Mouse (Mus musculus) forebrain, postnatal 0 days (tissue): ENCODE measurements around the gene Gucy2d. TPM values are rescaled to one million over a fixed set of nuclear protein-coding genes. Genes with fewer than 3 reads are reported as not detected.

Source experiments
- ATAC-seq: fragments of 200-750 bp; cut with Nextera tagmentation; 2 replicates; pipeline ENCODE4 v1.8.0; 2017; ENCODE audit warnings: mild to moderate bottlenecking, moderate library complexity
- DNase-seq: peaks from one replicate; pipeline ENCODE4 v3.0.0-alpha.2; 2015
- H3K27ac ChIP-seq: fragments of 300-500 bp; sonication (generic); 2 replicates; pipeline ENCODE4 v1.5.1; 2014; ENCODE audit warnings: low read depth, mild to moderate bottlenecking, antibody characterized with exemption, low read length, moderate library complexity, mixed read lengths
- H3K27me3 ChIP-seq: fragments of 300-500 bp; sonication (generic); 2 replicates; pipeline ENCODE4 v1.6.1; 2014; ENCODE audit warnings: mild to moderate bottlenecking, low read length, mixed read lengths; ENCODE audit not compliant: insufficient read depth
- H3K36me3 ChIP-seq: fragments of 300-500 bp; sonication (generic); 2 replicates; pipeline ENCODE4 v1.6.1; 2014; ENCODE audit warnings: mild to moderate bottlenecking, moderate library complexity; ENCODE audit not compliant: insufficient read depth
- H3K4me1 ChIP-seq: fragments of 300-500 bp; sonication (generic); 2 replicates; pipeline ENCODE4 v1.6.1; 2014; ENCODE audit warnings: antibody characterized with exemption; ENCODE audit not compliant: insufficient read depth
- H3K4me2 ChIP-seq: fragments of 300-500 bp; sonication (generic); 2 replicates; pipeline ENCODE4 v1.6.1; 2014; ENCODE audit warnings: low read depth, mild to moderate bottlenecking, moderate library complexity
- H3K4me3 ChIP-seq: fragments of 300-500 bp; sonication (generic); 2 replicates; pipeline ENCODE4 v1.5.1; 2014; ENCODE audit warnings: low read depth, low read length, mixed read lengths
- H3K9ac ChIP-seq: fragments of 300-500 bp; sonication (generic); 2 replicates; pipeline ENCODE4 v1.6.1; 2014; ENCODE audit warnings: mild to moderate bottlenecking
- H3K9me3 ChIP-seq: fragments of 300-500 bp; sonication (generic); 2 replicates; pipeline ENCODE4 v1.6.1; 2016; ENCODE audit warnings: low read length
- CTCF ChIP-seq: sonication (generic); IDR thresholded peaks from 2 replicates; pipeline ENCODE4 v1.5.1; 2016; ENCODE audit warnings: antibody characterized with exemption, control low read depth, low read depth
- WGBS: fragments of 180-500 bp; shearing (Covaris S2); extraction: QIAGEN DNeasy Blood & Tissue Kit; methylation state at CpG from one replicate; pipeline ENCODE4 v1.1.7; 2014; 5-methylcytosine and 5-hydroxymethylcytosine counted together
- polyA plus RNA-seq: library from polyadenylated mRNA; unstranded; fragments of >200 nt; fragmentation: Nextera tagmentation; extraction: Ambion mirVana; gene quantifications from 2 replicates; pipeline ENCODE4 v1.2.1, GENCODE M21; 2015
- total RNA-seq: library from RNA; depleted of rRNA; stranded (reverse); fragments of >200 nt; gene quantifications from 2 replicates; pipeline ENCODE4 v1.2.3, GENCODE M21; 2014

Gucy2d gene
- total and polyA plus RNA-seq, 2 experiments from 2014 or later: not detected

DNA sequence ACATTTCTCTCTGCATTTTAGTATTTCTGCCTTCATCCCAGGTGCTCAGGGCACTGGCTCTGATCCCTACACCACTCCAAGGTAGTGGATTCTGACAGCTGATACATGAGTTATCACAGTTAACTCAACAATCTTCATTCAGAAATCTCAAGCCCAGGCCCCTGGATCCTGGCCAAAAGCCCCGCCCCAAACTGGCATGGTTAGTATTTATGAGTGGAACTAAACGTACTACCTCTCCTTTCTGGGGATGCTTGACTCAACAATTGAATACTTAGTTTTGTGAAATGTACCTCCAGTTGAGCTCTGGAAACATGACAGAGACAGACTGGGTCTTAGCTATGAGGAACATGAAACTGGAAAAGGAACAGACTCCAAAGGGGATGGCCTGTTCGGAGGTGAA is 6.7 kb downstream of the Gucy2d start:
- Histone ChIP-seq H3K4me3 (no peak overlapping the region), H3K36me3 (no peaks in the 10 kb centered on the region), H3K4me2 (no peak overlapping the region), H3K9ac (no peak overlapping the region), H3K9me3 (no peaks in the 10 kb centered on the region), H3K27me3 (no peaks in the 10 kb centered on the region), H3K4me1 (no peaks in the 10 kb centered on the region), H3K27ac (no peak overlapping the region)
- DNase-seq (no peak), ATAC-seq (no peak)
- no peak for TF ChIP-seq CTCF
- WGBS: 70% methylated on average over 3 of the region's 3 CpGs

- DNase-seq (peak; percentile 70), ATAC-seq (peak; percentile 55)
- Histone ChIP-seq H3K9ac (no peak overlapping the region), H3K36me3 (no peaks in the 10 kb centered on the region), H3K4me2 (no peak overlapping the region), H3K4me1 (no peaks in the 10 kb centered on the region), H3K9me3 (no peaks in the 10 kb centered on the region), H3K27me3 (no peaks in the 10 kb centered on the region), H3K4me3 (no peak overlapping the region), H3K27ac (no peak overlapping the region)
- peak; percentile 70 for TF ChIP-seq CTCF
- WGBS: 59% methylated on average over 11 of the region's 11 CpGs
These were observed 7.5 kb downstream of the Gucy2d start for GRCm38 (mm10) chr7:98447585-98448308.

DNA sequence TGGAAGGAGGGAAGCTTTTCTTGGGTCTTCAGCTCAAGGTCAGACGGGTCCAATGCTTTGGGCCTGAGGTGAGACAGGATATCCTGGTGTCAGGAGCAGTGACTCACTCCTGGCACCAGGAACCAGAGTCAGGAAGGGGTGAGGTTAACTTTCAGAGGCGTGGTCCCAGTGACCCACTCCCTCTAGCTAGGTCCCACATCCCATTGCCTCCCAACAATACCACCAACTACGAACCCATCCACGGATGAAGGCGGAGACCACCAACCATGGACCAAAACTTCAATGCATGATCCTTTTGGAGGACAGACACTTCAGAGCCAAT is 8.1 kb downstream of the Gucy2d start:
- Histone ChIP-seq H3K27ac (no peak overlapping the region), H3K4me3 (no peak overlapping the region), H3K4me2 (no peak overlapping the region), H3K9me3 (no peaks in the 10 kb centered on the region), H3K27me3 (no peaks in the 10 kb centered on the region), H3K9ac (no peak overlapping the region), H3K36me3 (no peaks in the 10 kb centered on the region), H3K4me1 (no peaks in the 10 kb centered on the region)
- no peak for ATAC-seq
- DNase-seq: no peak
- no peak for TF ChIP-seq CTCF
- 90% methylated on average over 5 of the region's 5 CpGs for WGBS

DNA sequence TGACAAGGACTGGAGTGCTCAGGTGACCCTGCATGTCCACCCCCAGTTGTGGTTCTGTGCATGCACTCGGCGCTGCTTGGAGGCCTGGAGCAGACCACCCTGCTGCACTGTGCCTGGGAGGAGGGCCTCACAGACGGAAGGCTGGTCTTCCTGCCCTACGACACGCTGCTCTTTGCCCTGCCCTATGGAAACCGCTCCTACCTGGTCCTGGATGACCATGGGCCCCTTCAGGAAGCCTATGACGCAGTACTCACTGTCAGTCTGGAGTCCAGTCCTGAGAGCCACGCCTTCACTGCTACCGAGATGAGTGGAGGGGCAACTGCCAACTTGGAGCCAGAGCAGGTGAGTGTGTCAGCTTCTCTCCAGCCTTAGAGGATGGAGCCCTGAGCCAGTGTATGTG is 9.5 kb downstream of the Gucy2d start:
- no peaks in the 10 kb centered on the region for H3K36me3 ChIP-seq
- H3K9me3 ChIP-seq: no peaks in the 10 kb centered on the region
- H3K9ac ChIP-seq: no peak overlapping the region
- WGBS: 93% methylated on average over 9 of the region's 9 CpGs
- no peak overlapping the region for H3K4me2 ChIP-seq
- no peak overlapping the region for H3K4me3 ChIP-seq
- H3K4me1 ChIP-seq: no peaks in the 10 kb centered on the region
- H3K27me3 ChIP-seq: no peaks in the 10 kb centered on the region
- DNase-seq (no peak), ATAC-seq (no peak)
- TF ChIP-seq CTCF: no peak
- no peak overlapping the region for H3K27ac ChIP-seq

DNA sequence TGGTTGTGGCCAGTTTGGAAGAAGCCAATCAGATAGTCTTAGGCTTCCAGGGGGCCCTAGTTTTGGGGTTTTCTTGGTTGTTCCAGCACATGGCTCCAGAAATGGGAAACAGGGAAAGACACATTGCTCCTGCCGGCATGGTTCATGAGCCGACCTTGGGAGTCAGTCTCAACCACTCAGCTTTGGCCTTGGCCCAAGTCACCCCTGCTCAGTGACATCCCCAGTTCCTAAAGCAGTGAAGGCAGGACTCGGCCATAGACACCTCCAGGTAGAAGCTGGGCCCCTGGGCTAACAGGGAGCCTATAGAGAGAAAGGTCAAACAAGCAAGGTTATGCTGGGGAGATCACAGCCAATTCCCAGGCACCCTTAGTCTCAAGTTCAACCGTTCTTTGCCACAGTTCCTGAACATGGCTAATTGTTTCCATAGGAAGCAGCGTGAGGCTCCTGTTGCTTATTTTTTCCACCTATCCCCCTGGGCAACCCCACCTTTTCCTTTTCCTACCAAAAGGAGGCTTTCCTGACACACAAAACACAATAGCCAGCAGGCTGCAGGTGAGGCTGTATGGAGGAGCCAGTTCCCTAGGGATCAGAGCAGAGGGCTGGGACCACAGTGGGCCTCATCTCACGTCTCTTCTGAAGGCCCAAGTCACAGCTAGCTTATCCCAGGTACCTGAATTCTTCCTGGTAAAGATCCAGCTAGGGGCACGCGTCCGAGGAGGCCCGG is 14.3 kb downstream of the Gucy2d start:
- Histone ChIP-seq H3K9ac (no peak overlapping the region), H3K9me3 (no peaks in the 10 kb centered on the region), H3K4me3 (no peak overlapping the region), H3K27ac (no peak overlapping the region), H3K36me3 (no peaks in the 10 kb centered on the region), H3K4me2 (no peak overlapping the region), H3K4me1 (no peaks in the 10 kb centered on the region), H3K27me3 (no peaks in the 10 kb centered on the region)
- ATAC-seq (no peak), DNase-seq (no peak)
- TF ChIP-seq CTCF: no peak
- 84% methylated on average over 10 of the region's 10 CpGs for WGBS

DNA sequence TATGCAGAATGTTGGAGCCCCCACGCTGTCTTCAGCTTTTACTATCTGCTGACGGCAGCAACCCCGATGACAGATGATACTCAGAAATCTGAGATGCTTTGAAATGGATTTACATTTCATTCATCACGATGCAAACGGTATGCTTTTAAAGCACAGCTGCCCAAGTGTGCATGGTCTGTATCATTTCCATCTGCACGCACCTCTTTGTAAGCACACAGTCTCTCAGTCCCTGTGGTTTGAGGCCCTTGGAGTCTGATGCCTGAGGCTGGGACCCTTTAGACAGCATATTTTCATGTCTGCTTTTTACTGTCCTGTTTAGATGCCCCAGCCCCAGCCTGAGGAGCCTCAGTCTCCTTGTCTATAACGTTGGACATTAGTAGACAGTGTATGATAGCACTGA is 20.1 kb downstream of the Gucy2d start:
- Histone ChIP-seq H3K36me3 (no peaks in the 10 kb centered on the region), H3K4me2 (no peak overlapping the region), H3K9me3 (no peaks in the 10 kb centered on the region), H3K4me3 (no peak overlapping the region), H3K27me3 (no peaks in the 10 kb centered on the region), H3K27ac (no peak overlapping the region; the same call in 1 of the 2 replicates), H3K4me1 (no peaks in the 10 kb centered on the region), H3K9ac (no peak overlapping the region)
- TF ChIP-seq CTCF: no peak
- no peak for DNase-seq
- 70% methylated on average over 7 of the region's 7 CpGs for WGBS
- ATAC-seq: peak; percentile 40; the same call in 1 of the 2 replicates

DNA sequence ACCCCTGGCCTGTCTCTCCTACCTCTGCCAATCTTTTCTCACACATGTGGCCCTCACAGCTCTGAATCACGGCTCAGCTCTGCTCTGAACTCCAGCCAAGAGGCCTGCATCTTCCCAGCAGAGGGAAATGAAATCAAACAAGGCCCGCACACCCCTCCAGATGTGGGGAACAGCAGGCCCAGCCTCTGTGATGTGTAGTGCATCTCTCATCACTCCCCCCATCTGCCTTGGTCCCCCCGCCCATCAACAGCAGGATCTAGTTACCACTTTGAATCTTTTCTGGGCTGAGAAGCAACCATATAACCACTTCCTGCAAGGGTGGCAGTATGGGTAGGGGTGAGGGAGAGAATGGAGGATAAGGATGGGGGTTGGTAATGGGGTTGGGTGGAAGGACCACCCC is 28.9 kb downstream of the Gucy2d start:
- no peak overlapping the region for H3K27ac ChIP-seq
- H3K36me3 ChIP-seq: no peaks in the 10 kb centered on the region
- no peaks in the 10 kb centered on the region for H3K27me3 ChIP-seq
- ATAC-seq (no peak), DNase-seq (no peak)
- no peak overlapping the region for H3K9ac ChIP-seq
- H3K9me3 ChIP-seq: no peaks in the 10 kb centered on the region
- TF ChIP-seq CTCF: no peak
- WGBS: 79% methylated on average over 3 of the region's 3 CpGs
- H3K4me3 ChIP-seq: no peak overlapping the region
- no peaks in the 10 kb centered on the region for H3K4me1 ChIP-seq
- no peak overlapping the region for H3K4me2 ChIP-seq
